Mouse (Mus musculus): ENCODE data around the gene Frem3.

DNA sequence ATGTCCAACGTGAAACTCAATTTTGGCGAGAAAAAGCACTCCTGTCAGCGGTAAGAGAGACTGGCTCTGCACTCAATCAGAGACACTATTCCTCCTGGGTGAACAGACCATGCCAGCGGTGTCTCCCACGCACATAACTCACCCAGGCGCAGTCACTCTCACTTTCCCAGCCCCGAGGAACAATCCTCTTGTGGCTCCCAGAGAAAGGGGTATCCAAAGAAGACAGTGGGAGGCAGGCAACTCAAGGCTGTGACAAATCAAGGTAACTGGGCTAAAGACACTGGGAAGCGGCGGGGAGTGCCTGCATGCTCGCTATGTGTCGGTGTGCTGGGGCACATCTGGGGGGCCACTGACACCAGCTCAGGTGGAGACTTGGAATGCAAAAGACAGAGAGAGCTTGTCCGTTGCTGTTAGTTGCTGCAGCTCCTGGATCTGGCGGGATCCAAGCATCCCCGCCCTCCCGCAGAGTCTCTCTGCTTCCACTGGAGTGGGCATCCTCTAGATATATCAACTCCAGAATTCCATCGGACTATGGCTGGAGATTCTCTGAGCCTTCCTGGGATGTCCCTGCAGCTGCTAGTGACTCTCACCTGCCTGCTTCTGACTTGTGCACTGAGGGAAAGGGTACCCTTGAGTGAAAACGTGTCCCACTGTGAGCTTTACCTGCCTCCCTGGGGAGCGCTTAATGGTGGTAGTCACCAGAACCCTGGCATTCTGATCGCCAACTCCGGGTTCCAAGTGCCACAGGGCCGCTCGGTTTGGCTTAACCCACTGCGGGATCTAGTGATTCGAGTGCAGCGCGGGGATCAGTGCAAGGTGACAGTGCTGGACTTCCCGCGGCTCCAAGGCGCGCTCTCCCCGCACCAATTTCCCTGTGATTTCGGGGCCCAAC, at the start of gene Frem3:
- TF ChIP-seq CTCF (IDR thresholded peaks at IDR 0.05) (no peak), EP300 (IDR thresholded peaks at IDR 0.05) (no peak)

Measured in lung, postnatal 0 days (tissue).